9 mouse cellular contexts compared by ENCODE assay signal in genomic region chr2:32877761-32878393, GRCm38 (mm10). TPM values are rescaled to one million over a fixed set of nuclear protein-coding genes. Genes with fewer than 3 reads are reported as not detected.
DNase-seq lines count a peak whose midpoint lies in the region; ATAC-seq lines count a peak whose summit lies in the region.
"Had no signal": no experiment of that assay in that cellular context is flagged by ENCODE, and none has a peak within 500 bp of the region (broad histone marks: within the 10 kb centered on the region; RNA-seq: fewer than 3 reads in every experiment).

No protein-coding gene starts in this region.

- H3K27ac ChIP-seq in kidney, embryonic 16.5 days (ENCODE audit: low read length): peak overlapping the region; percentile 95; the same call in 1 of the 2 replicates
- H3K27ac ChIP-seq in forebrain, embryonic 15.5 days (replicated peaks): no peak overlapping the region
- H3K27ac ChIP-seq in liver, embryonic 15.5 days (replicated peaks): no peak overlapping the region
- no peak overlapping the region for H3K27ac ChIP-seq in neural tube, embryonic 14.5 days (ENCODE audit: low read depth, low read length)

- WGBS in kidney, embryonic 16.5 days: 60% methylated on average over 6 of the region's 6 CpGs
- WGBS in forebrain, embryonic 15.5 days: 62% methylated on average over 6 of the region's 6 CpGs
- 54% methylated on average over 6 of the region's 6 CpGs for WGBS in liver, embryonic 15.5 days (ENCODE audit: insufficient replicate concordance)
- 62% methylated on average over 6 of the region's 6 CpGs for WGBS in neural tube, embryonic 14.5 days

- H3K36me3 ChIP-seq in kidney, embryonic 16.5 days (ENCODE audit: insufficient read depth, low read length): no peaks in the 10 kb centered on the region
- no peaks in the 10 kb centered on the region for H3K36me3 ChIP-seq in forebrain, embryonic 15.5 days
- H3K36me3 ChIP-seq in liver, embryonic 15.5 days (replicated peaks): no peaks in the 10 kb centered on the region
- no peaks in the 10 kb centered on the region for H3K36me3 ChIP-seq in neural tube, embryonic 14.5 days (ENCODE audit: control insufficient read depth, insufficient read depth, low read length)

- H3K4me2 ChIP-seq in kidney, embryonic 16.5 days (replicated peaks; ENCODE audit: low read depth, low read length): peak overlapping the region; percentile 98
- peak overlapping the region; percentile 70 for H3K4me2 ChIP-seq in forebrain, embryonic 15.5 days (replicated peaks)
- H3K4me2 ChIP-seq in liver, embryonic 15.5 days: peak overlapping the region; percentile 91
- H3K4me2 ChIP-seq in neural tube, embryonic 14.5 days (ENCODE audit: low read depth, low read length): peak overlapping the region; percentile 85

- H3K4me3 ChIP-seq in kidney, embryonic 16.5 days (ENCODE audit: low read length): peak overlapping the region; percentile 87
- peak overlapping the region; percentile 78 for H3K4me3 ChIP-seq in forebrain, embryonic 15.5 days
- peak overlapping the region; percentile 67 for H3K4me3 ChIP-seq in liver, embryonic 15.5 days (replicated peaks)
- peak overlapping the region; percentile 67 for H3K4me3 ChIP-seq in neural tube, embryonic 14.5 days (ENCODE audit: low read depth, low read length)

- no peaks in the 10 kb centered on the region for H3K27me3 ChIP-seq in kidney, embryonic 16.5 days (ENCODE audit: insufficient read depth, low read length)
- H3K27me3 ChIP-seq in forebrain, embryonic 15.5 days: no peaks in the 10 kb centered on the region
- peaks cover 25% of the 10 kb centered on the region for H3K27me3 ChIP-seq in liver, embryonic 15.5 days
- H3K27me3 ChIP-seq in neural tube, embryonic 14.5 days (ENCODE audit: control insufficient read depth, insufficient read depth, low read length): no peaks in the 10 kb centered on the region
- H3K27me3 ChIP-seq: Patski had no signal

- ATAC-seq in kidney, embryonic 16.5 days (ENCODE audit: low FRiP score, low TSS enrichment): no peak
- ATAC-seq in forebrain, embryonic 15.5 days (replicated peaks): no peak
- no peak for ATAC-seq in liver, embryonic 15.5 days (ENCODE audit: insufficient read depth)
- ATAC-seq in neural tube, embryonic 14.5 days (ENCODE audit: low read depth): no peak
- ATAC-seq: Patski had no signal

- no peaks in the 10 kb centered on the region for H3K9me3 ChIP-seq in kidney, embryonic 16.5 days (ENCODE audit: low read length)
- no peaks in the 10 kb centered on the region for H3K9me3 ChIP-seq in forebrain, embryonic 15.5 days
- no peaks in the 10 kb centered on the region for H3K9me3 ChIP-seq in liver, embryonic 15.5 days (replicated peaks)
- no peaks in the 10 kb centered on the region for H3K9me3 ChIP-seq in neural tube, embryonic 14.5 days (ENCODE audit: control insufficient read depth, low read length)

- peaks cover 83% of the 10 kb centered on the region for H3K4me1 ChIP-seq in kidney, embryonic 16.5 days (ENCODE audit: insufficient read depth, low read length)
- peaks cover 71% of the 10 kb centered on the region for H3K4me1 ChIP-seq in forebrain, embryonic 15.5 days
- H3K4me1 ChIP-seq in liver, embryonic 15.5 days (replicated peaks): peaks cover 77% of the 10 kb centered on the region
- peaks cover 32% of the 10 kb centered on the region for H3K4me1 ChIP-seq in neural tube, embryonic 14.5 days (ENCODE audit: control insufficient read depth, insufficient read depth, low read length)

- no peak for DNase-seq in kidney, adult 11 months
- DNase-seq in adrenal gland, postnatal 25 days: no peak
- no peak for DNase-seq in left cerebral cortex, adult 18-20 months (ENCODE audit: low spot score in 2 of 2)
- no peak for DNase-seq in frontal cortex, postnatal 36 days (ENCODE audit: low spot score in 2 of 2)

- H3K9ac ChIP-seq in kidney, embryonic 16.5 days (replicated peaks; ENCODE audit: low read length): peak overlapping the region; percentile 92
- H3K9ac ChIP-seq in forebrain, embryonic 15.5 days (replicated peaks): peak overlapping the region; percentile 97
- no peak overlapping the region for H3K9ac ChIP-seq in liver, embryonic 15.5 days
- peak overlapping the region; percentile 97 for H3K9ac ChIP-seq in neural tube, embryonic 14.5 days (replicated peaks; ENCODE audit: low read depth, low read length)

RNA-seq across cellular contexts. Expression of gene Fam129b, which starts 2.0 kb away (rescaled TPM):
- polyA plus RNA-seq in kidney, embryonic 16.5 days (2015; fragmentation: Nextera tagmentation; extraction: Ambion mirVana): 54.4 and 56.2 TPM in 2 replicates
- polyA plus RNA-seq in forebrain, embryonic 15.5 days (2015; fragmentation: Nextera tagmentation; extraction: Ambion mirVana): 33.5 TPM in 2 replicates
- polyA plus RNA-seq in liver, embryonic 15.5 days (2015; fragmentation: Nextera tagmentation; extraction: Ambion mirVana): 8.5 and 11.6 TPM in 2 replicates
- polyA plus RNA-seq in neural tube, embryonic 14.5 days (2014; fragmentation: Nextera tagmentation; extraction: Ambion mirVana): 11.8 and 18.3 TPM in 2 replicates
- 14.0 and 15.2 TPM in 2 replicates for total RNA-seq in adrenal gland, postnatal 25 days (2021)
- total RNA-seq in left cerebral cortex, adult 18-20 months (2021): 10 to 100 TPM; 29.6 to 35.3 TPM

RNA-seq across cellular contexts. Expression of gene Stxbp1, which starts 30.8 kb away (rescaled TPM):
- polyA plus RNA-seq in kidney, embryonic 16.5 days (2015; fragmentation: Nextera tagmentation; extraction: Ambion mirVana): 19.6 and 22.3 TPM in 2 replicates
- 191 and 197 TPM in 2 replicates for polyA plus RNA-seq in forebrain, embryonic 15.5 days (2015; fragmentation: Nextera tagmentation; extraction: Ambion mirVana)
- 2.4 and 2.5 TPM in 2 replicates for polyA plus RNA-seq in liver, embryonic 15.5 days (2015; fragmentation: Nextera tagmentation; extraction: Ambion mirVana)
- polyA plus RNA-seq in neural tube, embryonic 14.5 days (2014; fragmentation: Nextera tagmentation; extraction: Ambion mirVana): 290 and 312 TPM in 2 replicates
- 15.6 and 22.2 TPM in 2 replicates for total RNA-seq in adrenal gland, postnatal 25 days (2021)
- 1,000 to 10,000 TPM in 1 of 2 experiments, 100 to 1,000 TPM in 1; 951 to 1,006 TPM for total RNA-seq in left cerebral cortex, adult 18-20 months (2021)
